Mouse (Mus musculus) Muller cell, postnatal 12 days (primary cell): ENCODE measurements around the gene Calu.
"Not testable (repeated sequence)": the region's sequence is repeated elsewhere in the genome, so short reads cannot be mapped to it uniquely, and the experiment has no call there.

Experiments
- DNase-seq: peaks from one replicate; pipeline ENCODE4 v3.0.0-alpha.2; 2015; ENCODE audit errors: inconsistent ontology term

Calu gene

DNA sequence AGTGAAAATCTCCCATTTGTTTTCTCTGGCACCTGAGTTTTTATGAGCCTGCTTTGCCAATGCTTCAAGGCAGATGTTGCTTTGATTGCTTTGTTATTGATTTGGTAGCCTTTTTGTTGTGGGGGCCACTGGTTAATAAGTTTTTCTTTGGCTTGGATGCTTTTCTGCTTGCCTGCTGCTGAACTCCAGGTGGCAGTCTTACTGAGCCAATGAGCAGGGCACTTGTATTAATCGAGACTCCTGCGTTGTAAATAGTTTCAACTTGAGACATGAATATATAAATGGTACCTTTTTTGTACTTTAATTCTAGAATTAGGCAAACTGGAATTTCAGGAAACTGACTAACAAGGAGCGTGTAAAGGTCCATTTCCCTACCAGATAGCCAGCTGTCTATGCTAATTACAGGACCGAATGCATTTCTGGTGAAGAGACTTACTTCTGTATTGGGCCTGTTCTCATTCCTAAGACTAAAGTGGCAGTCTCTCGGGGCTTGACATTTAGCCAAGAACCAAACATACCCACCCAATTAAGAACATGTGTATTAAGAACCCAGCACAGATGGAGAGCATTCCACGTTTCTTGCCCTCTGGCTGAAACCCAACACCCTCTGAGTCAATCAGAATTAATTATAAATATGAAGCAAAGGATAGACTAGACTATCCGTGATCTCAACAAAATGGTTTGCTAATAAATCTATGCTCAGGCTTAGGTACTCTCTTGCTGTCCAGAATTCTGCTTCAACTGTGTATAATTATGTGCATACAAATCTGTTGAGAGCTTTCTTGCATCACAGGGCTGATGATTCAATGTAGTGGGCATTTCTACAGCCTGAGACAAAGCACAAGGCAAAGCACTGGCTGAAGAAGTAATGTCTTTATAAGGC is 14.6 kb downstream of the Calu start:
- DNase-seq, result peak; percentile 88

DNA sequence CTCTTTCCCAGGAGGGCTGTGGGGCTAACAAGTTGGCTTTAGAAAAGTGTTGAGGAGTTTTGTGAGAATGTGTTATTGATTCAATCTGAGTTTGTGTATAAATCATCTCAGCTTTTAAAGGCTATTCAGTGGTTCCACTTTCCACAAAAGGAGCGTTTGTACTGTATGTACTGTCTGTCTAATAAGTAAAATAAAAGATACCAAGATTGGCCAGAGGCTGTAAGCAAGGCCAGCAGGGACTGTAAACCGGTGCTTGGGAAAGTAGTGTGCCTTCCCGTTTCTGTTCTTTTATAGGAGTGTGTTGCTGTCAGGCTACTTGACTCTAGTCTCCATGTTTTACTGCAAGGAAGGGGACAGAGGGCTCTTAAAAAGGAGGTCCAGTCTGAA is 15.3 kb downstream of the Calu start:
- no peak for DNase-seq

DNA sequence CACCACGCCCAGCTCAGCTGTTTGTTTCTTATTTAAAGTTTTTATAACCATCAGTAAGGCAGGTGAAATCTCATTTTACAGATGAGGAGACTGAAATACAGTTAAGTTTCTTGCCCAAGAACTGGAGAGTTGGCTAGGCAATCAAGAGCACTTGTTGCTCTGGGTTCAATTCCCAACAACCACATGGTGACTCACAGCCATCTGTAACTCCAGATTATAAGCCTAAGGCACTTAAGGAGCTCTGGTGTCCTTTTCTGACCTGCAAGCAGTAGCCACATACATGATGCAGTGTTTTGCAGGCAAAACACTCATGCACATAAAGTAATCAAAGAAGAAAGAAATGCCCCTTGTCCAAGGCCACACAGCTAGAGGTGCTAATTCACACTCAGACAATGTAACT is 17.4 kb downstream of the Calu start:
- DNase-seq, result no peak

DNA sequence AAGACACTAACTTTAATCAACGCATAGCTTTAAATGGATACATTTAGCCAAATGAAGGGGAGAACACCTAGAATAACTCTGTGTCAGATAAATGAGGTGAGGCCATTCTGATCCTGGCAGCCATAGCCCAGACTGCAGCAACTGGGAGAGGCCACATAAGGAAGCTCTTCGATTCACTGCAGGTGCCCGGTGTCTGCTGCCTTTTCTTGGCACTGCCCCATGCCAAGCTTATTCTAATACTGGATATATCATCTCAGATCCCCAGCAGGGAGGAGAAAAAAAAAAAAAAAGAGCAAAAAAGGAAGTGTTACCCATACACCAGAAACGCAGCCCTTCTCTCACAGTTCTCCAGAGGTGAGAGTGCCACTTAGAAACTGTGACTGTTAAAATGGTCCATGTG is 29.5 kb downstream of the Calu start:
- no peak for DNase-seq

DNA sequence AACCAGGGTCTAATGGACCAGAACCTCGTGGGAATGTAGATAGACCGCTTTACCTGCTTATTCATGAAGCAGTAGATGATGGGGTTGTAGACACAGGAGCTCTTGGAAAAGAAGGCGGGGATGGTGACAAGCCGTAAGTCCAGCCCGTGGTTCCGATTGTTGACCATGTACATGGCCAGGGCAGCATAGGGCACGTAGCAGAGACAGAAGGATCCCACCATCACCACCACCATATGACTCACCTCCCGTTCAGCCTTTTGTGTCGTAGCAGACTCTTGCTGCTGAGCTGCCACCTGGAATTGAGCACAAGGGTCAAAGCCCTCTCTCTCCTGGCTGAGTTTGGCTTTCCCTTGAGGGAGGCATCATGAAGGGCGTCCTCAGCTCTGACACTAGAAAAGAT is 30.8 kb downstream of the Calu start:
- no peak for DNase-seq

DNA sequence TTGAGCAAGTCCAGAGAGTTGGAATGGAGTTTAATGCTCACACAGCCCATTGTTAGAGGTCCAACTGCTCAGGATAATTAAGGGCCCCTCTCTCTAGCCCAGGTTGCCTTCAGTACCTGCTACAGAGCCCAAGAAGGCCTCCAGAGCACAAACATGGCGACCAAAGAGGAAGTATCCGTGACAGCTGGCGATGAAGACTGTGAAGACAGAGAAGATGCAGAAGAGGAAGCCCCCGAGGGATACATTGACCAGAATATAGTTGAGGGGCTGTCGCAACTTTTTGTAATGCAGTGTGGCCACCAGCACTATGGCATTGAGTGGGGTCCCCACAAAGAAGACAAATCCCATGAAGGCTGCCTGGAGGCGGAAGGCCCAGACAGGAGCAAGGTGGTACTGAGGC is 32.1 kb downstream of the Calu start:
- DNase-seq, result no peak

DNA sequence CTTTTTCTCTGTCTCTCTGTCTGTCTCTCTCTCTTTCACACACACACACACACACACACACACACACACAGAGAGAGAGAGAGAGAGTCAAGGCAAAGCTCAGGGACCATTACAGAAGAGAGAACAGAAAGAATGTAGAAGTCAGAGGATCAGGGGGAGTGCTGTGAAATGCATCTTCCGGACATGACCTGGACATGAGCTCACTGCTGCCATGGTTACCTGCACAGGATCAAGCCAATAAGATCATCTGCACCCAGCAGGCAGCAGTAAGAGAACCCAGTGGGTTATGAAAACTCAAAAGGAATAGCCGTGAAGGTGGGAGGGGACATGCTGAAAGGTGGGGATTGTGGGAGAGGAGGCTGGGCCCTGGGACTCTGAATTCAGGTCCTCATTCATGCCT is 34.6 kb downstream of the Calu start:
- peak; percentile 34 for DNase-seq

DNA sequence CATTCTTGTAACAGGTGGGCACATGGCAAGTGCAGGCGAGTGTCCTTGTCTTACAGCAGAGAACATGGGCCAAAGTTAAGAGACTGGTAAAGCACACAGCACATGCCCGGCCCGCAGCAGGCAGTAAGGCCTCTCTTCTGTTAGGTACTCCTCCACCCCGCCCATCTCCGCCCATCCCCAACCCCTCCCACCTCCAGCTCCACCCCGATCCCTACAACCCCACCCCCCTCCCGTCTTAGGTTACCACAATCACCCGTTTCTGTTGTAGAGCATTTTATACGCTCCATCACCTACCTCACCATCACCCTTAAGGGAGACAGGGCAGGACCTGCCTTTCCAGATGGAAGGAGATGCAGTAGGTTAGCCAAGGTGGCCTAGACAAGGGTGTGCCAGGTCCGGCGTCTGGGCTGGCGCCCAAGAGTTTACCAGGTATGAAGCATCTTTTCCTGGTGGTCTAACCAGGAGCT is 40.2 kb downstream of the Calu start, which contains the start of gene Opn1sw:
Gene Opn1sw (minus strand): TSS at position 417 of the 467 bp plus-strand sequence.
- peak; percentile 83 for DNase-seq

DNA sequence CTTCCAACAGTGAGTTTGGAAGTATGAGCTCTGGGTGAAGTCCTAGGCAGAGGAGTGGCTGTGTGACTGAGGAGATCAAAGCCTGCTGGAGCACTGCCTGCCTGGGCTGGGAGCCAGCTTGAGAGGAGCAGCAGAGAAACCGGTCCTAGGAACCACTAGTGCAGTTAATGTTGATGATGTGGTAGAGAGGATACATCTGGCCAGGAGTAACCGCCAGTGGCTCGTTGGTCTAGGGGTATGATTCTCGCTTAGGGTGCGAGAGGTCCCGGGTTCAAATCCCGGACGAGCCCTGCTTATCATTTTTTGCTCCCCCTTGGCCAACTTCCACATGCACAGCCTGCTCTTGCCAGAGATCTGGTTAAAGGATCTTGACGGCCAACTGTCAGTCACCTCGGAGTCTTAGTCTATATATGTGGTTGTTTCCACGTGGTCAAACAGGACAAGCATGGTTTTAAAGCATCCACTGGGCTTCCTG is 40.8 kb downstream of the Calu start:
- DNase-seq, result peak; percentile 89

DNA sequence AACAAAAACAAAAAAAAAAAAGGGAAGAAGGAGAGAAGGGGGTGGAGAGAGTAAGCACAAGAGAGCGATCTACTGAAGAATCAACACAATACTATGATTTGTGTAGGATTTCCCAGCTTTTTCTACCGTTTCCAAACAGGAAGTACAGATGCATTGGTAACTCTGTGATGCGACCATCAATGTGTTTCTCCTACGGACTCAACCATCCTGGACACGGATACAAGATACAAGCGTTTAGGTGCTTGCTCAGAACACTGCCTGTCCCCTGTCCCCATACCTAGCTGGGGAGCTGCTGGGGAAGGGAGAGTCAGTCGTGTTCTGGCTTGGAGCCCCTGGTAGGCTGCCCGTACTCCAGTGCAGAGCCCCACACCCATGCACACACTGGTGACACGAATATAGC is 41.6 kb downstream of the Calu start:
- no peak for DNase-seq

DNA sequence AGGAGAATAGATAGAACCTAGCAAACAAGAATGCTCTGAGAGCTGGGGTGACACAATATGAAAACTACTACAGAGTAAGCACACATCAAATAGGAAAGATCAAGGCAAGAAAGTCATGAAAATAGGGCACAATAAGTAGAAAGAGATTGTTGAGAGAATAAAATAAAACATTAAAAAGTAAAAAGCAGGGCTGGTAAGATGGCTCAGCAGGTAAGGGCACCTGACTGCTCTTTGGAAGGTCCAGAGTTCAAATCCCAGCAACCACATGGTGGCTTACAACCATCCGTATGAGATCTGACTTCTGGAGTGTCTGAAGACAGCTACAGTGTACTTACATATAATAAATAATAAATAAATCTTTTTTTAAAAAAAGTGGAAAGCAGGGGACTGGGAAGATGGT is 42.6 kb downstream of the Calu start:
- not testable (repeated sequence) for DNase-seq

DNA sequence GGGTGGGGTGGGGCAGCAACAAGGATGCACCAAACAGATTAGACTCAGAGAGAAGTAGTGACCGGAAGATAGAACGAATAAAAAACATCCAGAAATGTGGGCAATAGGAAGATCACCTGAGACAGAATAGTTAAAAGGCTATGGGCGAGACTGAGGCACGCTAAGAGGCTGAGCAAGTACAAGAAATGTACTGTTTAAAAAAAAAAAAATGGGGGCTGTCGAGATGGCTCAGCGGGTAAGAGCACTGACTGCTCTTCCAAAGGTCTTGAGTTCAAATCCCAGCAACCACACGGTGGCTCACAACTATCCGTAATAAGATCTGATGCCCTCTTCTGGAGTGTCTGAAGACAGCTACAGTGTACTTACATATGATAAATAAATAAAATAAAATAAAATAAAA is 43.4 kb downstream of the Calu start:
- not testable (repeated sequence) for DNase-seq

DNA sequence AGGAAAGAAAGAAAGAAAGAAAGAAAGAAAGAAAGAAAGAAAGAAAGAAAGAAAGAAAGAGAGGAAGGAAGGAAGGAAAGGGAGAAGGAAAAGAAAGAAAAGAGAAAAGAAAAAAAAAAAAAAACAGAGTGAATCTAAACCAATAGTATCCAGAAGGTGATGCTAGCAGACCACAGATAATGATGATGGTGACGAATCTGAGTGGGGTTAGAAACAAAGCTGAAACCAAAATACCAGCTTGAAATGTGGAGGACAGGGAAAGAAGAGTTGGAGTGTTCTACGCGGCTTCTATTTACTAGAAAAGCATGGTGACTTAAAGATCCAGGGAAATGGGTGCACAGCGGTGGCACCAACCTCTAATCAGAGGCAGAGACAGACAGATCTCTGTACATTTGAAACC is 43.9 kb downstream of the Calu start:
- DNase-seq, result no peak

DNA sequence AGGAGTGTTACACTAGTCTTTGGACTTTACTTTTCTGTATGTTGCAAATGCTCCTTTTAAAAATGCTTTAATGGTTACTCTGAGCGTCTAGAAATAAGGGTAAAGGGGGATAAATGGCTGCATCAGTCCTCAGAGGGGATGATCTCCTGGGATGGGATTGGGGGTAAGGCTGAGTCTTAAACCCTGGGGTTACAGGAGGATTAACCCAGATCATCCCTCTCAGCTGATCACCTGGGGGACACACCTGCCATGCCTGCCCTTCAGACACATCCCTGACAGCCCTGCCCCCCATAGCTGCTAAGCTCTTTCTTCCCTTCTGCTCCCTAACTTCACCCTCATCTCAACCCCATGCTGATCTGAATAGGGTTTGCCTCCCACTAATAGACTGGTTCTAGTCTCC is 46.4 kb downstream of the Calu start:
- no peak for DNase-seq

DNA sequence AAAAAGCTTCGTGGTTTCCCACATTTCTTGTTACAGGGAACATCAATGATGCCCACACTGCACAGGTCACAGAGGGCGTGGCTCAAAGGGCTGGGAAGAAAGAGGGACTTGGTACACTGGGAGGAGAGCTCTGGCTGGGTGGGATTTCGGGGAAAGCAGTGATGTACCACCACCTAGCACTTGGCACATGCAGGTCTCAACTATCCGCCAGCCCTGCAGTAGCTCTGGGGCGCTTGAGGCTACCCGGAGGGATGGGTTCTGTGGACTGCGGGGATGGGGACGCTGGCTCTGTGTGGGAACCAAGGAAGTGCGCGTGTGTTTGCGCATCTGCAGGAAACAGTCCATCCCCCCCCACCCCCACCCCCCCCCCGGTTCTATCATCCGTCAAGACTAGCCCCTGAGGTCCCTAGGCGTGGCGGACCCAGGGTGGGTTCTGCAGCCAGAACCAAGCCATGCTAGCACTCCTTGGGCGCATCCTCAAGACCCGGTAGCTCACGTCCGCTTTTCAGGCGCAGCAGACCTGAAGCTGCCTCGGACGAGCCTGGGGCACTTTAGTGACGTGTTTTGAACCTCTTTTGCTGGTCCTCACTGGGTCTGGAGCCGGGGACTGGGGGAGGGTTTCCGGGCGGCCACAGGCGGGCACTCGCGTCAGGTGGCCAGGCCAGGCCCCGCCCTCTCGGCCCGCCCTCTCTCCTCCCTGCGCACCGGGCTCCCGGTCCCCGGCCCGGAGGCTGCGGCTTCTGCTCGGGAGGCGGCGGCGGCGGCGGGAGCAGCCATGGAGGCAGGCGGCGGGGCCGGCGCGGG is 48.2 kb downstream of the Calu start, which contains the start of gene Ccdc136:
Gene Ccdc136 (plus strand): TSS at position 400 of the 804 bp plus-strand sequence.
- DNase-seq, result peak; percentile 88

DNA sequence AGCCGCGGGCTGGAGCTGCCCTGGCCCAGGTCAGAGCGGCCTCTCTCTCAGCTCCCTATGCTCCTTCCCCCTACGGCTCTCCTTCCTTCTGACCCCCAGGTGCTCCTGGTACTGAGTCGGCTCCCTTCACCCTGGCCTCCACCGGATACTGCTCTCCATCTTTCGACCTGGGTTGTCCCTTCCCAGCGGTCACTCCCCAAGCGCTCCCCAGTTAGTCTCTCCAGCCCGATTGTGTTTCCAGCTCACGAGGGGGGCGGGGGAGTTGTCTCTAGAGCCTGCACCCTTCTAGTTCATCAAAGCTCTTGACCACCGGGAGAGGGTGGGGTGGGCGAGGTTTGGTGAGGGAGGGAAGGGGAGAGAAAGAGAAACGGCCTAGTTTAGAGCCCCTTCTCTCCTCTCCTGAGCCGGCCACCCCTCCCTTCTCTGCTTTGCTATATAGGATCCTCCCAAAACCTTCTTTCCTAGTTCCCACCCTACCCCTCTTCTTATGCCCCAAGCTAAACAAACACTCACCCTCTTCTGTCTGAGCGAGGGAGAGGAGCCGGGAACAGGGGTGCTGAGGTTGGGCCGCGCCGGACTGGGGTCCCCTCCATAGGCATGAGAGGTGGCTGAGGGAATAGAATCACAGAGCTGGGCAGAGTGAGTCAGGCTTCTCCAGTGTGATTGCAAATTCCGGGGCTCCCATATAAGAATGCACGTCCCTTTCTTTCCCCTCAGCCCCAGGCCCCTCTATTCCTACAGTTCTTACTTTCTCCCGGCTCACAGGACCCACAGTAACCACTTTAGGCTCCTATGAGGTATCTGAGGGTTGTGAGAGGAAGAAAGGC is 49.1 kb downstream of the Calu start:
- DNase-seq, result peak; percentile 42

DNA sequence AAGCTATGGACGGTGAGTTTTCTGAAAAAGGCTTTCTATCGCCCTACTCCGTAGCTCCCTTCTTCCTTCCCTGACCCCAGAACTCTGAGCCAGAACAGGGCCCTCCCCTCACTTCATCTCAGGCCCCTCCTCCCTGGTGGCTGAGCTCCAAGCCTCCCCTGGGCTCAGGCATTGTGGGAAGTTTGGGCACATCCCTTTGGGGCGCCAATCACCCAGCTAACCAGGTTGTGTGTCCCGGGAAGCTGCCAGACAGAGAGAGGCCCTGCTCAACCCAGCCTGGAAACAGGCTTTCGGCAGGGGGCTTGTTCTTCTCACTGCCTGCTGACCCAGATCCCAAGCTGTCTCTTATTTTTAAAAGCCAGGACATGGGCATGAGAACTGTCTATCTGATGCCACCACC is 49.7 kb downstream of the Calu start:
- peak; percentile 71 for DNase-seq

DNA sequence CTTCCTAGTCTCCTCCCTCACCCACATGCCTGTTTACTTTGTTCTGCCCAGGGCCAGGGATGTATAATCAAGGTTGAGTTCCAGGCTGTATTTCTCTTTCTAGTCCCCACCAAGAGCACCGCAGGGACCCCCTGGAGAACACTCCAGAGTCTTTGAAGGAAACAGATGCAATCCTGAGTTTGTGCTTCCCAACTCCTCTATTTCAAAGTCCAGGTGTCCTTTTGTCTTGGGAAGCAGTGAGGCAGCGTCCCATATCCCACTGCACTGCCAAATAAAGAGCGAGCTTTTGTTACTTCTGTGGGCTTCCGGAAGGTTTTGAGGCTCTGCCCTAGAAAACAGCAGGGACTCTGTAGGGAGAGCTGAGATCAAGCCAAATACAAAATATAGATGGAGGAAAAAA is 52.0 kb downstream of the Calu start:
- no peak for DNase-seq

DNA sequence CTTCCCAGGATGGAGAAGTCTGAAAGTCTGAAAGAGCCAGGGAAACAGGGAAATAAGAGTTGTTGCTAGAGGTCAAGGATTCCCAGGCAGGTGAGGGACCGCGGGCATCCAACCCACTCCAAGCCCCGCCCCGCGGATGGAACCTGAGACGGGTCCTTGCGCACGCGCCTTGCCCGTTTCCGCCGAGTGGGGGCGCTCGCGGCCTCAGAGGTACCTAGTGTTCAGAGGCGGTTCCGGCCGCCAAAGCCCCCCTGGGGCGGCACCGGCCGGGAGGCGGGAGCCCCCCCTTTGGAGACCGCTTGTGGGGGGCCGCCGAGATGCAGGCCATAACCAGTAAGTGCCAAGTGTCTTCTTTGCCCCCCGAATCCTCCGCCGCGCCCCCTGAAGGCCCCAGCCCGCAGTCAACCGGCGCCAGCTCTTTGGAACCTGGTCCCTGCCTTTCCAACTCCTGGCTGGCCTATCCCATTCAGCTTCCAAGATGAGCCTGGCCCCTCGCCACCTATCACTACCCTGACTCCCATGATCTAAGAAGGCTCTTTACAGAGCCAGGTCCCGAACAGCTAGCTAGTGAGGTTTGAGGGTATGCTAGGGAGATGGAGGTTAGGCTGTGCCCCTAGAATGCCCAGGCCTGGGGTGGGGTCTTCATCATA is 54.9 kb downstream of the Calu start:
- DNase-seq, result no peak

DNA sequence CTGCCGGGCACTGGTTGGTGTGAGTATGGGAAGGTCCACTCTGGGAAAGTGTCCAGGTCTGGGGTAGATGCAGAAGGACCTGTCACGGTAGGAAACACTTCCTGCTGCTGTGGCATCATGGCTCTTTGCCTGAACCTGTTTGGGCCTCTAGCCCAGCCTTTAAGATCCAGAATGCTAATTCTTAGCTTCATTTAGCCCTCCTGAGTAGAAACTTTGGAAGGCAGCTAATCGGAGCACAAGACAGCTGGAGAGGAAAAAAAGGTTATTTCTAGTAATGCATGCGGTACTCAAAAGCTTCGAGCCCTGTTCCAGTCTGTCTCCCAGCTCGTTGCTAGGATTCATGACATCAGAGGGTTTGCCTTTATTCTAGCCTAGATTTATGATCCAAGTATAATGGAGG is 58.5 kb downstream of the Calu start:
- DNase-seq, result no peak

DNA sequence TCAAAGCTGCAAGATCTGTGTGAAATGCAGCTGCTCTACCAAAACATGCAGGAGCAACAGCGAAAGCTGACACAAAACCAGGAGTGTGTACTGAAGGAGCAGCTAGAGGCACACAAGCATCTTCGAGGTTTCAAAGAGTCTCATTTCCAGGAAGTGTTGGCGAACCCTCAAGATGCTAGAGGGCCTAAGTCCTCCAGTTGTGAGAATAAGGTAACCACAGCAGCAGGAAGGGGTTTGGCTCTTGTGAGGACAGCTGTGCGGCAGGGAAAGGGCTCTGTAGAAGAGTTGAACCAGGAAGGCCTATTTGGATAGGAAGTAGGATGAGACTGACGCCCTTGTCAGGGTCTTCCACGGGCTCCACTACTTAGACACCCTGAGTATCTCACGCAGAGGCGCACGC is 67.6 kb downstream of the Calu start:
- no peak for DNase-seq
